Mouse (Mus musculus) lung, postnatal 25 days (tissue): ENCODE measurements around the gene Vwf.

ENCODE experiments used
- DNase-seq: peaks from one replicate; pipeline ENCODE4 v3.0.0; 2022; ENCODE audit warnings: low spot score

The Vwf gene

DNA sequence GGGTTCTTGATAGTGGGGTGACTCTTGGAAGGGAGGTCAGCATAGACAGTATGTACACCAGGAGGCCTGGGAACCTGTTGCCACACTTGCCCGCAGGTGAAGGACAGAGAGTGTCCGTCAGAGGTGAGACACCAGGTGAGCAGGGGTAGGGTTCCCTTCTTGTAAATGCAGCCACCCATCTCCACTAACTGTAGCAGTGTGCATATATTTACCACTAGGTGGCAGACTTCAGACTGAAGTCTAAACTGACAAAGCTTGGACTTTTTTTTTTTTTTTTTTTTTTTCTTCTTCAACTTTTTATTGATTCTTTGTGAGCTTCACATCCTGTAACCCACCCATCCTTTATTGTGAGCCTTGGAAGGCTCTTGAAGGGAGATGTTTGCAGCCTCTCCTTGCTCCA is 75.9 kb downstream of the Vwf start:
- no peak for DNase-seq

GRCm38 (mm10) chr6:125640486-125640885 is 93.9 kb downstream of the Vwf start:
- no peak for DNase-seq

DNA sequence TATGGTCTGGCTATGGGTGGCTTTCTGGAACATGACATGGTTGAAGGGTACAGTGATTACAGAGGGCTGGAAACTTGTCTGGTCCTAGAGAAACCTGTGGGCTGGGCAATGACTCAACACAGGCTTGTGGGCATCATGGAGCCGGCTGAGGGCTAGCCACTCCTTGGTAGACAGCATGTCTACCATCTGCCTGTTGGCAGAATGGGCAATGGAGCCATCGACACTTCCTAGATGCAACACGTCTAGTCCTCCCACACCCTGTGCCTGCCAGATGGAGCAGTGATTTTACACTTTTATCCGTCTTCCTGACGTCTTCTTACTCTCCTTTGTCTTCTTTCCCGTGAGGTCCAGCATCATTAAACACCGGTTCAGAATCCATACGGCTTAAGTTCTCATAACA is 94.6 kb downstream of the Vwf start:
- no peak for DNase-seq

DNA sequence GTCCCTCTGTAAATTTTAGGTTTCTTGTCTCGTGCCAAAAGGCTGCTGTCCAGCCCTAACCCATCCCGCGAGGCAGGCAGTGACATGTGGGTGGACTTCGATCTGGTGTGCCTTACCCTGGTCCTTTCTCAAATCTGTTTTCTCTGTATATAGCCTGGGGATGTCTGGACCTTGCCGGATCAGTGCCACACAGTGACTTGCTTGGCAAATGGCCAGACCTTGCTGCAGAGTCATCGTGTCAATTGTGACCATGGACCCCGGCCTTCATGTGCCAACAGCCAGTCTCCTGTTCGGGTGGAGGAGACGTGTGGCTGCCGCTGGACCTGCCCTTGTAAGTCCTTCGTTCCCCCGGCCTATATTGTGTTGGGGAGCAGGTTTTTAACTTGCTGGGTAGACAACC is 102.4 kb downstream of the Vwf start:
- no peak for DNase-seq

GRCm38 (mm10) chr6:125651335-125651734 is 104.8 kb downstream of the Vwf start:
- DNase-seq, result no peak

- no peak for DNase-seq
These were observed 106.8 kb downstream of the Vwf start for GRCm38 (mm10) chr6:125653416-125653815.

DNA sequence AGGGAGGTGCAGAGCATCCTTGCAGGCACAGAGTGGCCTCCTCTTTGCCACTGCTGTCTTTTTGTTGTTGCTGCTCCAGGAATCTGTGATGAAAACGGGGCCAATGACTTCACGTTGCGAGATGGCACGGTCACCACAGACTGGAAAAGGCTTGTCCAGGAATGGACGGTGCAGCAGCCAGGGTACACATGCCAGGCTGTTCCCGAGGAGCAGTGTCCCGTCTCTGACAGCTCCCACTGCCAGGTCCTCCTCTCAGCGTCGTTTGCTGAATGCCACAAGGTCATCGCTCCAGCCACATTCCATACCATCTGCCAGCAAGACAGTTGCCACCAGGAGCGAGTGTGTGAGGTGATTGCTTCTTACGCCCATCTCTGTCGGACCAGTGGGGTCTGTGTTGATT is 110.3 kb downstream of the Vwf start:
- DNase-seq, result no peak

DNA sequence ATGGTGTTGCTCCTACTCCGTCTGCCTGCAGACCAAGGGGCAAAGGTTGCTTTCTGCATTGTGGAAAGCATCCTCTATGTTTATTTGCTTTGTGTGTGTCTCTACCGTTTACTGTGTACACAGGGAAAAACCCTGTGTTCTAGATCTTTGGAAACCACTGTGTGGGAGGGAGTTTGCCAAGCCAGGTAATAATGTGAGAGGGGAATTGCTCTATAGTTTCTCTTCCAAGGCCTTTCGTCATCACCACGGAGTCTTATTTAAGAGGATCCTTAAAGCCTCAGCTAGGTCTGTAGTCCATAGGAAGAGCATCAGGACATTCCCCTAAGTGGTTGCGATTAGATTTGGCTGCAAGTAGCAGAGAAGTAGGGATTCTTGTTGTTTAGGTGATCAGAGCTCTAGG is 111.4 kb downstream of the Vwf start:
- DNase-seq, result no peak

DNA sequence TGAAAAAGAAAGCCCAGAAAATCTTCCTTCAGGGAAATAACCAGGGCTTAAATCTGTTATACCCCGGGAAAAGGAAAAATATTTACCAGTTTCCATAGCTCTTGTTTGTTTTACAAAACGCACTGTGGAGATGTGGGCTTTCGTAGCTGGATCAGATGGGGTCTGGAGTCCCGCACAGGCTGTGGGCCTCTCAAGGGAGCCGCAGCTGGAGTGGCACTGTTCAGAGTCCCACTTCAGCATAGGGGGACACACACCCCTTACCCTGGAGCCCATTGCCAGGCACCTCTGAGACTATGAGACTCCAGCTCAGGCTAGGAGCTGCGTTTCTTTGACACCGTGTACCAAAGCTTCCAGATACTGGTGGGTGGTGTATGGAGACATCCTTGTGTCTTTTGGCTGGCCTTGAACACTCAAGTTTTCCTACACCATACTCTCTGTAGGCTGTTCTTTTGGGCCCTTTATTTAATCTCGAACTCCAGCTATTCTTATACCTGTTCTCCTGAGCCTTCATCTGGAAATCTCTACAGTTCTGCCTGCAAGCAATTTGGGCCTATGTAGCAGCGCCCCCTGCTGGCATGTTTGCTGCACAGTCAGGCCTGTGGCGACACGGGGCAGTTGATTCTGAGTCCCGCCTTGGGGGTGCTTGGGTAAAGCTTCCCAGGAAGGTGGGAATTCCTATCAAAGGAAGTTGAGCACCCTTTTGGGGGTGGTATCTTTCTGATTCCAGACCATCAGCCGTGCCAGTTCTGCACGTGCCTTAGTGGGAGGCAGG is 114.7 kb downstream of the Vwf start:
- DNase-seq, result peak; percentile 62

DNA sequence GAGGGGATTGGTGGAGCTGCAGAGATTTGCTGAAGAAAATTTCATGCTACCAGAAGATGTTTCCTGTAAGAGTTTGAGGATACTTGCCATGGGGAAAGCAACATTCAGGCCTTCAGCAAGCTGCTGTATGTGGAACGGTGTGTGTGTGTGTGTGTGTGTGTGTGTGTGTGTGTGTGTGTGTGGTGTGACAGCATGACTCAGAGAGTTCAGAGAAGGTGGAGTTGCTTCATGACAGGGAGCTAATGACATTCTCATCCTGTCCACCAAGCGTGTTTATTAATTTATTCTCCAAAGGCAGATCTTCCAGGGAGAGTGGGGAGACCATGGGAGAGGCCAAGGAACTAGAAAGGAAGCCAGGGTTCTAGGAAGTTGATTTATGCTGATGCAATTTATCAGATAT is 117.3 kb downstream of the Vwf start:
- DNase-seq, result peak; percentile 4

DNA sequence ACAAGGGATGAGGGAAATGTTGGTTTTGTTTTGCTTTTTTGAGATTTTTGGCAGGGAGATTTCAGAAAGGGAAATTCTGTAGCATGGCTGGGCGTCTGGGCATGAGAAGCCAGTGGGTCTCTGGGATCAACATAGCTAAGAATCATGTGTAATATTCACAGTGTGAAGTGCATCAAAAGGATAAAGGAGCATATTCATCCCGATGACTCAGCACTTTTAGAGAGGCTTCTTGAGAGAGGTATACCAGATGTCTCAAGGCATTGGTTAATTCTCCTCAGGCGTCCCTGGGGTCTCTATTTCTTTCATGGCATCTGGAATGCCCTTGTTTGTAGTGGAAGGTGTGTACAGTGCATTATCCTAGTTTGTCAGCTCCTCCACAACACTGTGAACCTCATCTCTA is 125.3 kb downstream of the Vwf start:
- DNase-seq, result no peak

- DNase-seq, result no peak
These were observed 131.9 kb downstream of the Vwf start for GRCm38 (mm10) chr6:125678492-125678891.

DNA sequence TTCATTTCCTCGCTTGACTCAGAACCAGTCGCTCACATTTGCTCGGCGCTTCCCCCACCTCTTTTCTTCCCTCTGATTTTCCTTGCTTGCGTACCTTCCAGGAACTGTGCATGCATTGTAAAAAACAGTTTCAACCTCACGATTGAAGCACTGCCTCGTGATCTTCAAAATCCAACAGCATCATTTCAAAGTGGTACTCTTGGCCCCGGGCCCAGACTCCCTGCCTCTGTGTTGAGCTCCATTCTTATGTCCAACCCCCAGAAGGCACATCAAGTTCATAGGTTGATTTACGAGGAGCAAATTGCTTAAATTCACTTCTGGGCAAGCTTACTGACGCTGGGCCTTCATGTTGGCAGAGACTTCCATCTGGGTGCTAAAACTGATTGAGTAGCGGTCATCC is 134.0 kb downstream of the Vwf start:
- DNase-seq, result no peak

DNA sequence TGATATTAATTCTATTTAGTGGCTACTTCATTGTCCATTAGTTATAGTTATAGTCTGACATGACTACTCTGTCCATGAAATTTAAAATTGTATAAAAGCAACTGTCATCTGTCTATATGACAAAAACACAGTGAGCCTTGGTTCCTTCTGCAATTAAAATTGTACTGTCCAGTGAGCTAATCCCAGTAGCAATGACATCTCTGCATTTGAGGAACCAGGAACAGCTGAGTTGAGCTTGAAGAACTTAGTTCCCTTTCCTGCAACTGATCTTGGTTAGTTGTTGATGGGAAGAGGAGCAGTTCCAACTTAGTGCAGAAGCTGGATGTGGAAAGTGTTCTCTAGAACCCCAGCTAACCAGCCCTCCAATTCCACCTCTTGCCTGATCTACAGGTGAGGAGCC is 138.8 kb downstream of the Vwf start:
- DNase-seq, result no peak

- DNase-seq, result no peak
These were observed 141.4 kb downstream of the Vwf start for GRCm38 (mm10) chr6:125687986-125688385.

GRCm38 (mm10) chr6:125690057-125690703 is 143.6 kb downstream of the Vwf start, which contains the start of gene Ano2:
Gene Ano2, plus strand, starts transcription at chr6:125690419.
- DNase-seq, result no peak

GRCm38 (mm10) chr6:125701146-125701545 is 154.6 kb downstream of the Vwf start:
- DNase-seq, result no peak

DNA sequence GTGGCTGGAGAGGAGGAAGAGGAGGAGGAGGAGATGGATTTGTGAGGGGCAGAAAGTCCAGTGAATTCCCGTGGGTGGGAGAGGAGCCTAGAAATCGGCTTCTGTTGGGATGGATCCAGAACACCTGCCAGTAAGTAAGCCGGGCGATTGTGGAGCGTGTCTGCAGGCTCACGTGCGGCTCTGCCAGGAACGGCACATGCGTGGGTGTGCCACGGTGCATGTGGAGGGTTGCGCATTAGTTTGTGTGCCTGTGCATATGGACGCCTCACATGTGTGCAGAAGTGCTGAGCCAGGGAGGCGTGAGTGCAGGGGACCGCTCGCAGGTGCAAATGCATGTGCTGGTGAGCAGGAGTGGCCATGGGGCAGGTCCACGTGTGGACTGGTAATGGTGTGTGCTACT is 164.7 kb downstream of the Vwf start:
- DNase-seq, result no peak

- no peak for DNase-seq
These were observed 179.8 kb downstream of the Vwf start for GRCm38 (mm10) chr6:125726408-125726807.

GRCm38 (mm10) chr6:125727484-125727911 is 180.9 kb downstream of the Vwf start:
- DNase-seq, result no peak

- no peak for DNase-seq
These were observed 182.9 kb downstream of the Vwf start for GRCm38 (mm10) chr6:125729471-125729870.

- no peak for DNase-seq
These were observed 183.5 kb downstream of the Vwf start for GRCm38 (mm10) chr6:125729986-125730535.
